Mouse (Mus musculus) intestine, embryonic 16.5 days (tissue): ENCODE measurements around the gene Il12a. TPM values are rescaled to one million over a fixed set of nuclear protein-coding genes. Genes with fewer than 3 reads are reported as not detected.

ENCODE experiments used
- ATAC-seq: fragments of 200-750 bp; cut with Nextera tagmentation; 2 replicates; pipeline ENCODE4 v1.8.0; 2017; ENCODE audit warnings: moderate TSS enrichment, moderate library complexity
- H3K27ac ChIP-seq: fragments of 300-500 bp; sonication (generic); 2 replicates; pipeline ENCODE4 v1.5.1; 2014; ENCODE audit warnings: mild to moderate bottlenecking, low read length
- H3K27me3 ChIP-seq: fragments of 300-500 bp; sonication (generic); replicated peaks from 2 replicates; pipeline ENCODE4 v1.6.1; 2014; ENCODE audit warnings: low read length, control low read depth, mixed read lengths; ENCODE audit not compliant: control insufficient read depth, insufficient read depth
- H3K36me3 ChIP-seq: fragments of 300-500 bp; sonication (generic); 2 replicates; pipeline ENCODE4 v1.6.1; 2014; ENCODE audit warnings: low read length, control low read depth; ENCODE audit not compliant: control insufficient read depth, insufficient read depth
- H3K4me1 ChIP-seq: fragments of 300-500 bp; sonication (generic); 2 replicates; pipeline ENCODE4 v1.6.1; 2014; ENCODE audit warnings: low read length, control low read depth, mixed read lengths; ENCODE audit not compliant: control insufficient read depth, insufficient read depth
- H3K4me2 ChIP-seq: fragments of 300-500 bp; sonication (generic); 2 replicates; pipeline ENCODE4 v1.6.1; 2014; ENCODE audit warnings: low read depth, low read length, control low read depth
- H3K4me3 ChIP-seq: fragments of 300-500 bp; sonication (generic); 2 replicates; pipeline ENCODE4 v1.5.1; 2014; ENCODE audit warnings: mild to moderate bottlenecking, low read length
- H3K9ac ChIP-seq: fragments of 300-500 bp; sonication (generic); 2 replicates; pipeline ENCODE4 v1.6.1; 2014; ENCODE audit warnings: low read depth, low read length
- H3K9me3 ChIP-seq: fragments of 300-500 bp; sonication (generic); 2 replicates; pipeline ENCODE4 v1.6.1; 2016; ENCODE audit warnings: low read length, control low read depth; ENCODE audit not compliant: control insufficient read depth
- WGBS: fragments of 180-500 bp; shearing (Covaris S2); extraction: QIAGEN DNeasy Blood & Tissue Kit; methylation state at CpG from one replicate; pipeline ENCODE4 v1.1.7; 2014; 5-methylcytosine and 5-hydroxymethylcytosine counted together
- polyA plus RNA-seq: library from polyadenylated mRNA; unstranded; fragments of >200 nt; fragmentation: Nextera tagmentation; extraction: Ambion mirVana; gene quantifications from 2 replicates; pipeline ENCODE4 v1.2.1, GENCODE M21; 2015

Gene Il12a
- polyA plus RNA-seq, 1 experiment from 2014 or later, result not detected

DNA sequence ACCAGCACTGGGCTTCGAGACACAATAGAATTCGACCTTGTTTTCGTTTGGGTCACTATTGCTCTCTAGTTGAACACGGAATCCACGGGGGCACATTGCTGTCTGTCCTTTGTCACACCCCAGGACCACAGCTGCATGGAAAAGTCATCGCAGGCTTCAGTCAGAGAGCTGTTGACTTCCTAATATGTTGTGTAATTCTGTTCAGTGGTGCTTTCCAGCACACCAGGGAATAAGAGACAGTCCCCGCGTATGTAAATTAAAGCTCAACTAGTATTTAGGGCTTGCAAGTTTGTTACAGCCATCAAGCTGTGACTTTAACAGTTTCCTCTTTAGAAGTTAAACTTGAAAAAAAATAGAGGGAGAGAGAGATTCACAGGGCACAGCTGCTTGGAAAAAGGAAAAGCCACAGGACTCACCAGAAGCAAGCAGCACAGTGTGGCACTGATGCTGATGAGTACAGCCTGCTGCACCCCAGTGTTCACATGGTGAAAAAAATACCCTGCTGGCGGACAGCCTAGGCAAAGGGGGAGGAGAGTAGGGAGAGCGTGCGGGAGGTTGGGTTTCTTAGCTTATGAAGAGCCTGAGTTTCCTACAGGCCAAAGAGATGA lies 3.1 kb downstream of the Il12a start:
- H3K4me3 ChIP-seq, result no peak overlapping the region
- no peaks in the 10 kb centered on the region for H3K27me3 ChIP-seq
- H3K4me1 ChIP-seq, result no peaks in the 10 kb centered on the region
- no peak overlapping the region for H3K27ac ChIP-seq
- H3K9me3 ChIP-seq, result no peaks in the 10 kb centered on the region
- ATAC-seq, result no peak
- 42% methylated on average over 11 of the region's 11 CpGs for WGBS
- no peak overlapping the region for H3K9ac ChIP-seq
- H3K36me3 ChIP-seq, result no peaks in the 10 kb centered on the region
- no peak overlapping the region for H3K4me2 ChIP-seq

DNA sequence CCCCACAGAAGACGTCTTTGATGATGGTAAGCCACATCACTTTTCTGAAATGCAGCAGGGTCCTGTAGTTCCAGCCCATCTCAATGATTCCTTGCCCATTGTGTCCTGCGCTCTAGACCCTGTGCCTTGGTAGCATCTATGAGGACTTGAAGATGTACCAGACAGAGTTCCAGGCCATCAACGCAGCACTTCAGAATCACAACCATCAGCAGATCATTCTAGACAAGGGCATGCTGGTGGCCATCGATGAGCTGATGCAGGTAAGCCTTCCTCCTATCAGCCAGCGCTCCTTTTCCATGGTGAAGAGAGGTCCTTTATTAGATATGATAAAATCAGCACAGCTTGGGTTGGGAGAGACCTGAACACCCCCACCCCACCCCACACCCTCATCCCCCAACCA lies 4.9 kb downstream of the Il12a start:
- Histone ChIP-seq H3K27me3 (no peaks in the 10 kb centered on the region), H3K4me1 (no peaks in the 10 kb centered on the region), H3K9me3 (no peaks in the 10 kb centered on the region), H3K27ac (no peak overlapping the region), H3K4me2 (no peak overlapping the region), H3K4me3 (no peak overlapping the region), H3K9ac (no peak overlapping the region), H3K36me3 (no peaks in the 10 kb centered on the region)
- no peak for ATAC-seq
- WGBS, result 94% methylated on average over 5 of the region's 5 CpGs

DNA sequence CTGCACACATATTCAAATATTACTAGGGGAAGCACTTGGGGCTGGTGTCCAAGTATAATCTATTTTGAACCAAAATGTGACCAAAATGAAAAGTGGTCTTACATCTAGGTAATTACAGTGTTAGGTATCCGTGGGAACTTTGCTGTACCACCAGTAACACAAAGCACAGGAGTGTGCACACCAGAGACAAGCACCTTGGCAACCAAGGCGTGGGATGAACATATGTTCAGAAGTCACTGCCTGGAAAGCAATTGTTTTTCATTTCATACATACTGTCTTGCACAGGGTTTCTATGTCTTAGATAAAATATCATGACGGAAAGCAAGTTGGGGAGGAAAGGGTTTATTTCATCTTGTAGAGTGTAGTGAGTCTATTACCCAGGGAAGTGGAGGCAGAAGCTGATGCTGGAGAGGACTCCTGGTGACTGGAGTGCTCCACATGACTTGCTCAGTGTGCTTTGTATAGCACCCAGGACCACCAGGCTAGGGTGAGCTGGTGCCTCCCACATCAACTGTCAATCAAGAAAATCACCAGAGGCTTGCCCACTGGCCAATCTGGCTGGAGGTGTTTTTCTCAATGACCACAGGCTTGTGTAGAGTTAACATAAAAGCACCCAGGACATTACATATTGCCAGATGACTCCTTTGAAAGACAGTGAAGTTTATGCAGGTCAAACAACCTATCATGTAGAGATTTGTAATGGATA lies 6.2 kb downstream of the Il12a start:
- 90% methylated on average over 3 of the region's 3 CpGs for WGBS
- Histone ChIP-seq H3K4me2 (no peak overlapping the region), H3K4me1 (no peaks in the 10 kb centered on the region), H3K4me3 (no peak overlapping the region), H3K9ac (no peak overlapping the region), H3K27me3 (no peaks in the 10 kb centered on the region), H3K36me3 (no peaks in the 10 kb centered on the region), H3K9me3 (no peaks in the 10 kb centered on the region), H3K27ac (no peak overlapping the region)
- no peak for ATAC-seq

DNA sequence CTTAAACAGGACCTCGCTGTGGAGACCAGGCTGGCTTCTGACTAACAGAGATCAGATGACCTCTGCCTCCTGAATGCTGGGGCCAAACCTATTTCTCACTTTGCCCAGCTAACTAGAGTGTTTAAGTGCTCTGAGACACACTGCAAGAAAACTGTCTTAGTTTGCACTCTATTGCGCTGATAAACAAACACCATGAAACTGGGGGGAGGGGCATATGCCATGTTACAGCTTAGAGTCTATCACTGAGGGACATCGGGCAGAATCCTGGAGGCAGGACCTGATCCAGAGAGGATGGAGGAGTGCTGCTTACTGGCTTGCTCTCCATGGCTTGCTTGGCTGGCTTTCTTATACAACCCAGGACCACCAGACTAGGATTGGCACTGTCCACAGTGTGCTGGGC lies 8.2 kb downstream of the Il12a start:
- no peak overlapping the region for H3K9ac ChIP-seq

DNA sequence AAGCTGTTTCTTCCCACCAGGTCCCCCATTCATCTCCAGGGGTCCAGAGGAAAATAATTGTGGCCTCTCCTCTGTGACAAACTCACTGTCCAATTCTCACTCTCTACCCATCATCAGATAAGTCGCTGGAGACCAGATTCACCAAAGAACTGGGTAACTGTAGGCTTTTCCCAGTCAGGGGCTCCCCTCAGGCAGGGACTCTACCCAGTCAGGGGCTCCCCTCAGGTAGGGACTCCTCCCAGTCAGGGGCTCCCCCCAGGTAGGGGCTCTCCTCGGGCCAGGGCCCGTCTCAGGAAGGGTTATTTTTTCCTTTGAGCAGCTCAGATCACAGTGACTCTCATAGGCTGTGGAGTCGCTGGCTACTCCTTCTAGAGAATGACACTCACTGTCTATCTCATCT lies 9.6 kb downstream of the Il12a start:
- Histone ChIP-seq H3K9ac (no peak overlapping the region), H3K9me3 (no peaks in the 10 kb centered on the region), H3K4me3 (no peak overlapping the region), H3K4me1 (no peaks in the 10 kb centered on the region), H3K4me2 (no peak overlapping the region), H3K36me3 (no peaks in the 10 kb centered on the region), H3K27me3 (no peaks in the 10 kb centered on the region), H3K27ac (no peak overlapping the region)
- 88% methylated on average over 4 of the region's 4 CpGs for WGBS
- no peak for ATAC-seq

More for the DNA sequence above, 8.2 kb downstream of the Il12a start:
- no peak for ATAC-seq
- H3K4me1 ChIP-seq, result no peaks in the 10 kb centered on the region
- no peak overlapping the region for H3K4me2 ChIP-seq
- H3K27ac ChIP-seq, result no peak overlapping the region
- no peaks in the 10 kb centered on the region for H3K36me3 ChIP-seq
- no peak overlapping the region for H3K4me3 ChIP-seq
- WGBS, result 90% methylated on average over 3 of the region's 3 CpGs
- H3K9me3 ChIP-seq, result no peaks in the 10 kb centered on the region
- H3K27me3 ChIP-seq, result no peaks in the 10 kb centered on the region

DNA sequence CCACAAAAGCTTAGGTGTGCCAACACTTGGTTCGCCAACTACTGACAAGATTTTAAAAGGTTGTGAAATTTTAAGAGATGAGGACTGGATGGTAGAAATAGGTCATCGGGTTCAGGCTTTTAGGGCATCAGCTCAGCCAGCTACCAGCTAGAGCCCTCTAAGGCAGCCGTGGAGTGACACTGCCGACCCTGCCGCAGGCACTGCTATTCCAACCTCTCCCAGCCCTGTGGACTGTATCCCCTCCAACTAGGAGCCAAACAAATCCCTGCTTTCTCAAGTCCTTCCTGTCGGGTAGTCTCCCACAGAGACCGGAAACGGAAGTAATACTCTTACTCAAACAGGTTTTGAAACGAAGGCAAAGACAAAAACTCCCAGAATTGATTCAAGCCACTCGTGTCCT lies 15.9 kb downstream of the Il12a start:
- H3K9me3 ChIP-seq, result no peaks in the 10 kb centered on the region
- no peak overlapping the region for H3K27ac ChIP-seq
- no peak overlapping the region for H3K9ac ChIP-seq
- no peak overlapping the region for H3K4me2 ChIP-seq
- WGBS, result 85% methylated on average over 10 of the region's 10 CpGs
- no peak for ATAC-seq
- no peaks in the 10 kb centered on the region for H3K4me1 ChIP-seq
- no peaks in the 10 kb centered on the region for H3K36me3 ChIP-seq
- no peak overlapping the region for H3K4me3 ChIP-seq
- H3K27me3 ChIP-seq, result no peaks in the 10 kb centered on the region

DNA sequence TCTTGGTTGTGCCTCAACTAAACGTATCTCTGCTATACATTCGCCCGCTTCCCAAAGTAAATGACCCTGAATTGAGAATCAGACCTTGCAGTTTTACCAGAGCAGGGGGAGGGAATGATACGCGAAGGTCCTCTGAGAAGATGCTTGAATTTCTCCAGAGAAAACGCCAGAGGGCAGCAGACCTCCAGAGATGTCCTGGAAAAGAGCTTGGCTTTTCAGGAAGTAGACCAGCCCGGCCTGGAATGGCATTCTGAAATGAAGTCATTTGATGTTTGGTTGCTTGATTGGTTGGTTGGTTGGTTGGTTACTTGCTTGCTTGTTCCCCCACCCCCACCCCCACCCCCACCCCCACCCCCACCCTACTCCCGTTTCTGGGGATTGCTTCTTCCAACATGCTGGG lies 17.8 kb downstream of the Il12a start:
- Histone ChIP-seq H3K36me3 (no peaks in the 10 kb centered on the region), H3K9ac (no peak overlapping the region), H3K9me3 (no peaks in the 10 kb centered on the region), H3K4me3 (no peak overlapping the region), H3K27me3 (no peaks in the 10 kb centered on the region), H3K4me1 (no peaks in the 10 kb centered on the region), H3K27ac (no peak overlapping the region), H3K4me2 (no peak overlapping the region)
- 46% methylated on average over 8 of the region's 8 CpGs for WGBS
- ATAC-seq, result peak; percentile 28; the same call in 1 of the 2 replicates

DNA sequence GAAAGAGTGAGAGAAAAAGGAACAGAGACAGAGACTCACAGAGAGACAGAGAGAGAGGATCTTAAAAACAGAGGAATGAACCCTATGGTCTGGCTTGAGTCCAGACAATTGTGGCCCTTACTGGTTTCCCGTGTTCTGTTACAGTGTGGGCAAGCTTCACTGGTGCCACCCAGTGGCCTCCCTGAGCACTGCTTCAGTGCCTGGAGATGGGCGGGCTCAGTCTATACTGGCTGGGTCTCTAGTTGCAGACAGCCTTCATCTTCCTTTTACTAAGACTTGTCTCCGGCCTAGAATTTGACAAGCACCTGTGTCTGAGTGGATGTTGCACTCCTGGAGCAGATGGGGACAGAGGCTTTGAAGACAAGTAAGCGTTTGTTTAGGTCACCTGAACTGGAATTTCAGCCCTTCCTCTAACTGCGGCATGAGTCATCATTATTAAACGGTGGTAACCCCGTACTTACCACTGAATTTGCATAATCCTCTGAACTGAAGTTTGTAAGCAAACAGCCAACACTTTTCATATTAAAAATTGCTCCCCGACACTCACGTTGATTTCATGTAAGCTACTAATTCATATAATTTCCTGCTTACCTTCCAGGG lies 18.9 kb downstream of the Il12a start:
- Histone ChIP-seq H3K4me3 (no peak overlapping the region), H3K9ac (no peak overlapping the region), H3K4me2 (no peak overlapping the region), H3K27me3 (no peaks in the 10 kb centered on the region), H3K4me1 (no peaks in the 10 kb centered on the region), H3K9me3 (no peaks in the 10 kb centered on the region), H3K36me3 (no peaks in the 10 kb centered on the region), H3K27ac (no peak overlapping the region)
- ATAC-seq, result peak; percentile 75
- WGBS, result 52% methylated on average over 9 of the region's 9 CpGs

DNA sequence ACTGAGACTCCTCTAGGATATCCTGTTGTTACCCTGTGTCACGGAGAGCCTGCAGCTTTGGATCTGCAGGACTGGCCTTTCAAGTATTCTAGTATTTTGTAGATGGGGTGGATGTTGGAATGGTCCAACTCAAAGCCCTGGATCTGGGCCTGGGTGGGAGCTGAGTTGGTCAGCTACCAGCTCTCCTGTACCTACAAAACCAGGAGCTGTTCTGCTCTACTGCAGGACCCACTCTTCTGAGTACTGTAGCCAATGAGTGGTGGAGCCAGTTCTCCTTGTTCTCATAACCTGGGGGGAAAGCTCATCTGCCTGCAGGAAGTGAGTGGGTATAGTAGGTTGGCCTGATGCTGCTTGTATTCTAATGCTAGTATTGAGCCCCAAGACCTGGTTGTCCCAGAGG lies 20.0 kb downstream of the Il12a start:
- no peaks in the 10 kb centered on the region for H3K9me3 ChIP-seq
- H3K27me3 ChIP-seq, result no peaks in the 10 kb centered on the region
- no peak for ATAC-seq
- H3K4me2 ChIP-seq, result no peak overlapping the region
- no peaks in the 10 kb centered on the region for H3K4me1 ChIP-seq
- H3K27ac ChIP-seq, result no peak overlapping the region
- H3K4me3 ChIP-seq, result no peak overlapping the region
- H3K36me3 ChIP-seq, result no peaks in the 10 kb centered on the region
- H3K9ac ChIP-seq, result no peak overlapping the region
- 91% methylated on average over 1 of the region's 1 CpGs for WGBS
